Mouse (Mus musculus): ENCODE measurements around the gene Olfr202.
"Not testable (repeated sequence)": the region's sequence is repeated elsewhere in the genome, so short reads cannot be mapped to it uniquely, and the experiment has no call there.

The Olfr202 gene

DNA sequence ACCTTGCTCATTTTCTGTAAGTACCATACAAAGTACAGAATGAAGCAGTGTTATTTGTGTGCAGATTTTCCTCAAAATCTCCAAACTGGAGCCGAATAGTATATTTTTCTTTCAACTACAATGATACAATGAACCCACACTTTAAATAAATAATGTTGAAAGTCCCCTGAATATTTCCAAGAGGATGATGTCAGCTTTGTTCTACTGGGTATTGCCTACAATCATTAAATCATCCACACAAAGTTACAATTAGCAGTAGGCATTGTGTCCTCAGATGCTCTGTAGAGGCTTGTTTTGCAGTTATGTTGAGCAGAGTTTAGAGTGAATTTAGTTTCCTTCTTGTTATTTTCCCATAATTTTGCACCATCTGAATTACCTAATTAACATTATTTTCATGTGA is at the start of gene Olfr202:
TSS of gene Olfr202 (minus strand) at position 101 of the 400 bp plus-strand sequence.
- no peak for DNase-seq

DNA sequence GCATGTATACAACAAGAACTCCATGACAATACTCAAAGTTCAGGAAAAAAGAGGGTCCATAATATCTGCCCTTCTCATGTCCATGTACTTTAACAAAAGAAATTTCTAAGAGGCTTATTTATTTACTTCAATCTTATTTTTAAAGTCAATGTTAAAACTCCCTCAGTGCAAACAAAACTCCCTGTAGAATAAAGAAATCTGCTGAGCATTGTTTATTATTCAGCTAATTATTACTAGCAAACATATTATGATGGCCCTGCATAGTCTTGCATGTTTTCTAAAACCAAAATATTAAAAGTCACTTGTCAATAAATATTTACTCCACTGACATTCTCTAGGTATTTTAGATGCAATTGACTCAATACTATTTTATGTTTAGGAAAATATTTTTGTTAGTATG is 44.4 kb upstream of the Olfr202 start, which contains the start of gene Olfr205:
TSS of gene Olfr205 (minus strand) at position 101 of the 400 bp plus-strand sequence.
- no peak for DNase-seq

DNA sequence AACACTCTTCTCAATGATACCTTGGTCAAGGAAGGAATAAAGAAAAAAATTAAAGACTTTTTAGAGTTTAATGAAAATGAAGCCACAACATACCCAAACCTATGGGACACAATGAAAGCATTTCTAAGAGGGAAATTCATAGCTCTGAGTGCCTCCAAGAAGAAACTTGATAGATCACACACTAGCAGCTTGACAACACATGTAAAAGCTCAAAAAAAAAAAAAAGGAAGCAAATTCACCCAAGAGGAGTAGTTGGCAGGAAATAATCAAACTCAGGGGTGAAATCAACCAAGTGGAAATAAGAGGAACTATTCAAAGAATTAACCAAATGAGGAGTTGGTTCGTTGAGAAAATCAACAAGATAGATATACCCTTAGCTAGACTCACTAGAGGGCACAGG is 36.7 kb upstream of the Olfr202 start:
- DNase-seq, result not testable (repeated sequence)

DNA sequence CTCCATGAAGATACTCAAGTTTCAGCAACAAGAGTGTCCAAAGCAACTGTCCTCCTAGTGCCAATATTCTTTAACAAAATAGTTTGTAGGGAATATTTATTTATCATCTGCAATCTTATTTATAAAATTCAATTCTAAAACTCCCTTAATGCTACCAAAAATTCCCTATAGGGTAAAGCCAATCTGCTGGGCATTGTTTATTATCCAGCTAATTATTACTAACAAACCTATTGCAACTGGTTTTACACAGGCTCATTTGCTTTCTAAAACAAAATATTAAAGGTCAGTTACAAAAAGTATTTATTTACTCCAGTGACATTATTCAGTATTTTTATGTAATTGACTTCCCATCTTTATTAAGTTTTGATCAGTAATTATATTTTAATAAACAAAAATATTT is 31.6 kb upstream of the Olfr202 start, which contains the start of gene Olfr204:
TSS of gene Olfr204 (minus strand) at position 101 of the 400 bp plus-strand sequence.
- no peak for DNase-seq

DNA sequence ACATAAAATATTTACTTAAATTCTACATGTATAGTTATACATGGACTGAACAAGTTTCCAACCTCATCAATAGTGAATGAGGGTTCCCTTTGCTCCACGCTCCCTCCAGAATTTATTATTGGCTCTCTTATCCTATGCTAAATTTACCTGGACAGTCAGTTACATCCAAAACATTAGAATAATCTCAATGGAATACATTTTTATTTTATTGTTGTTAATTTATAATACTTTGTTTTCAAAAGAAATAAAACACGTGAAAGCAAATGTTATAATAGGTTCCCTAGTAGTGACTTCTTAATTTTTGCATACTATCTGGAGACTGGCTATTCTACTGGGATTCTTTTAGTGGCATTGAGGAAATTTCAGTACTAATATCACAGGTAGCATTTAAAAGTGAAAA is 12.0 kb upstream of the Olfr202 start, which contains the start of gene Olfr203:
TSS of gene Olfr203 (plus strand) at position 301 of the 400 bp plus-strand sequence.
- no peak for DNase-seq

DNA sequence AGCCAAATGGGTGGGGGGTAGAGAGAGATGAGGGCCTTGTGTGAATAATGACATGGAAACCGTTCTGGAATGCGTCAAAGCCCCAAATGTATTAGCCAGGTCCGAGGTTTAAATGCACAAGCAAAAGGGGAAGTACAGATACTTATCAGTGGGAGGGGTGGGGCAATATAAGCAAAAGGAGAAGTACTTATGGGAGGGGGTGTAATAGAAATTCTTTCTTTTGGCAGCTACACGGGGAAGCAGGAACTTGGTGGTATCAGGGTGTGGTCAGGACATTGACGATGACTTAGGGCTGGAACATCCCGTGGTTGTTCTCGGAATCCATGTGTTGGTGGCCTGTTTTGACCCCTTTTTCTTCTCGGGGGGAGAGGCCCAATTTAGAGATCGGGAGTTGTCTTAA is 983 bp upstream of the Olfr202 start:
- not testable (repeated sequence) for DNase-seq

DNA sequence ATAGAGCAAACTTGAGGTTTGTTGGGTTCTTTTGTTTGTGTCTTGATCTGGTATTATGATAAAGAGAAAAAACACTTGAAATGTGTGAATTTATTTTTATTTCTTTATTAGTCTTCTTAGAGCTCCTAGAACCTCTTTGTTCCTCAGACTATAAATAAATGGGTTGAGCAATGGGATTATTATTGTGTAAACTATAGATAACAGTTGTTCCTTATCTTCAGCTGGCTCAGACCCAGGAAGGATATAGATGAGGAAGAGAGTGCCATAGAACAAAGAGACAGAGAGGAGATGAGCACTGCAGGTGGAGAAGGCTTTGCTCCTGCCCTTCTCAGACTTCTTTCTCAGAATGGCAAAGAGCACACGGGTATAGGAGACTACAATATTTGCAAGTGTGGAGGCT is 3.1 kb downstream of the Olfr202 start:
- DNase-seq, result no peak

DNA sequence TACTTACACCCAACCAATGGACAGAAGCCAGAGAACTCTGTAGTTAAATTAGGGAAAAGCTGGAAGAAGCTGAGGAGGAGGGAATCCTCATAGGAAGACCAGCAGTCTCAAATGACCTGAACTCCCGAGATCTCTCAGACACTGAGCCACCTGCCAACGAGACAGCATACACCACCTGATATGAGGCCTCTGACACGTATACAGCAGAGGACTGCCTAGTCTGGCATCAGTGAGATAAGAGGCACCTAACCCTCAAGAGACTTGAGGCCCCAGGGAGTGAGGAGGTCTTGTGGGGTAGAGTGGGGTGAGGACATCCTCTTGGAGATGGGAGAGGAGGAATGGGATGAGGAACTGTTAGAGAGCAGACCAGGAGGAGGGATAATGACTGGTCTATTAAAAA is 6.1 kb downstream of the Olfr202 start:
- DNase-seq, result no peak

DNA sequence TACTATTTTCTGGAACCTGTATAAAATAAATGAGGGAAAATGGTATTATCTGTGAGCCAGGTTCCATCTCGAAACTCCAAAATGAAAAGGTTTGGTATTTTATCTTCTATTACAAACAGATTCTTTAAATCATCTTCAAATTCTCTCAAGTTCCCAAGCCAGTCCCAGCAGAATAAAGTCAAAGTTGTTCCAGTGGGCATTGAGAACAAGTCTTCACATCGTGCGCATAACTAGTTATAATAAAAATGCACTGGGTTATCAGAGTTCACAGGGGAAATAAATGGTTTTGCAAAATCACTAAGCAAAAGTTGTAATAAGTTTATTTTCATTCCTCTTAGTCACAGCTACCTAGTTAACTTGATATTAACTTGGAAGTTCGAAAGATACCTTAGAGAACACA is 14.1 kb downstream of the Olfr202 start, which contains the start of gene Olfr201:
TSS of gene Olfr201 (minus strand) at position 101 of the 400 bp plus-strand sequence.
- not testable (repeated sequence) for DNase-seq

DNA sequence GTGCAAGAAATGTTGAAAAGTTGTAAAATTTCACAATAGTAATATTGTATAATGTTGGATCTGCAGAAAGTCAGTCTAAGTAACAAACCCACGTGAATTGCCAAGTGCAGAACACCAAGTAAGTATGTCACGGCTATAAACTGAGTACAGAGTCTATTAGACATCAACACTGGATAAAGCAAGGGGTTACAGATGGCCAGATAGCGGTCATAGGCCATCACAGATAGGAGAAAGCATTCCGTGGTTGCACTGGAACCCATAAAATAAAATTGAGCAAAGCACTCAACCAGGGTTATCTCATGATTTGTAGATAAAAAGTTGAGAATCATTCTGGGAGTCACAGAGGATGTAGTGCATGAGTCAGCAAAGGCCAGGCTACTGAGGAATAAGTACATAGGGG is 17.5 kb downstream of the Olfr202 start:
- DNase-seq, result not testable (repeated sequence)

DNA sequence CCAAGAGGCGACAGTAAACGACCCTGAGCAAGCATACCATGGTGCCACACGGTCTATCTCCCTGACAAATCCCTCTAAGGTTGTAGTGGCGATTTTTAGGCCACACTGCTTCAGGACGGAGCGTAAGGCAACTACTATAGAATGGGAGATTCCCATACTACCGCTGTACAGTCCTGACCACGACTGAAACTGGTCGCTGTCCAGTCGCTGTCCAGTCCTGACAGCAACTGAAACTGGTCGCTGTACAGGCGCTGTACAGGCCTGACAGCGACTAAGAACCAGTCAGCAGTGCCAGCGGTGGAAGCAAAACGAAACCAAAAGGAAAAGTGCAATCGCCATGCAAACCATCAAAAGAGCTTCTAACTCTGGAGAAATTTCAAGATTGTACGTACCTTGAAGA is 36.9 kb downstream of the Olfr202 start:
- no peak for DNase-seq
